Mouse (Mus musculus) kidney, postnatal 10 days (tissue): Measurements from ENCODE around the gene Ccdc85c.

Experiments
- DNase-seq: peaks from one replicate; pipeline ENCODE4 v3.0.0; 2021; ENCODE audit warnings: mixed read lengths

Gene Ccdc85c

GRCm38 (mm10) chr12:108294620-108295019 is 19.4 kb upstream of the Ccdc85c start:
- DNase-seq = no peak

GRCm38 (mm10) chr12:108292957-108293356 is 17.7 kb upstream of the Ccdc85c start:
- DNase-seq = peak; percentile 86

GRCm38 (mm10) chr12:108292419-108292818 is 17.2 kb upstream of the Ccdc85c start:
- DNase-seq = no peak

- no peak for DNase-seq
These were observed 13.1 kb upstream of the Ccdc85c start for GRCm38 (mm10) chr12:108288127-108288880.

- DNase-seq = no peak
These were observed 11.8 kb upstream of the Ccdc85c start for GRCm38 (mm10) chr12:108287011-108287410.

- DNase-seq = no peak
These were observed 11.2 kb upstream of the Ccdc85c start for GRCm38 (mm10) chr12:108286381-108286780.

- DNase-seq = no peak
These were observed 10.2 kb upstream of the Ccdc85c start for GRCm38 (mm10) chr12:108285225-108286011.

- peak; percentile 51 for DNase-seq
These were observed 9.4 kb upstream of the Ccdc85c start for GRCm38 (mm10) chr12:108284455-108285224.

- DNase-seq = no peak
These were observed 3.1 kb upstream of the Ccdc85c start for GRCm38 (mm10) chr12:108278221-108278918.

GRCm38 (mm10) chr12:108277341-108277841 is 2.2 kb upstream of the Ccdc85c start:
- DNase-seq = peak; percentile 47

- peak; percentile 69 for DNase-seq
These were observed 946 bp upstream of the Ccdc85c start for GRCm38 (mm10) chr12:108275920-108276822.

- peak; percentile 99 for DNase-seq
These were observed 274 bp upstream of the Ccdc85c start for GRCm38 (mm10) chr12:108275508-108275890.

- peak; percentile 46 for DNase-seq
These were observed 971 bp downstream of the Ccdc85c start for GRCm38 (mm10) chr12:108274313-108274595.

- no peak for DNase-seq
These were observed 1.5 kb downstream of the Ccdc85c start for GRCm38 (mm10) chr12:108273466-108274312.

GRCm38 (mm10) chr12:108272143-108272635 is 3.0 kb downstream of the Ccdc85c start:
- no peak for DNase-seq

- DNase-seq = no peak
These were observed 3.7 kb downstream of the Ccdc85c start for GRCm38 (mm10) chr12:108271351-108272142.

- no peak for DNase-seq
These were observed 4.8 kb downstream of the Ccdc85c start for GRCm38 (mm10) chr12:108270240-108270919.

- no peak for DNase-seq
These were observed 5.5 kb downstream of the Ccdc85c start for GRCm38 (mm10) chr12:108269699-108270098.

- no peak for DNase-seq
These were observed 6.3 kb downstream of the Ccdc85c start for GRCm38 (mm10) chr12:108268970-108269369.
